Mouse (Mus musculus) E14TG2a.4 (cell line): ENCODE data around the gene C1d.

Experiments
- H3K27me3 ChIP-seq: 2 replicates; pipeline ENCODE4 v1.6.1; 2014; ENCODE audit warnings: low read length, control low read depth; ENCODE audit not compliant: insufficient read depth
- H3K36me3 ChIP-seq: 2 replicates; pipeline ENCODE4 v1.6.1; 2014; ENCODE audit warnings: low read length, control low read depth; ENCODE audit not compliant: insufficient read depth
- H3K4me1 ChIP-seq: replicated peaks from 2 replicates; pipeline ENCODE4 v1.6.1; 2014; ENCODE audit warnings: low read depth, low read length, control low read depth
- H3K4me3 ChIP-seq: replicated peaks from 2 replicates; pipeline ENCODE4 v1.5.1; 2014; ENCODE audit warnings: mild to moderate bottlenecking, low read length
- H3K9me3 ChIP-seq: 2 replicates; pipeline ENCODE4 v1.6.1; 2014; ENCODE audit warnings: low read length, control low read depth
- CTCF ChIP-seq: conservative IDR thresholded peaks from 2 replicates; pipeline ENCODE4 v1.5.1; 2014; ENCODE audit warnings: low read length
- NANOG ChIP-seq: IDR thresholded peaks from 2 replicates; pipeline ENCODE4 v1.6.1; 2014; ENCODE audit warnings: borderline replicate concordance, low read length, mixed read lengths
- POU5F1 ChIP-seq: IDR thresholded peaks from 2 replicates; pipeline ENCODE4 v1.6.1; 2014; ENCODE audit warnings: low read length, borderline replicate concordance

Gene C1d

GRCm38 (mm10) chr11:17307457-17307856 lies 50.1 kb downstream of the C1d start:
- Histone ChIP-seq H3K36me3 (no peaks in the 10 kb centered on the region), H3K9me3 (no peaks in the 10 kb centered on the region), H3K4me3 (no peak overlapping the region), H3K27me3 (no peaks in the 10 kb centered on the region), H3K4me1 (no peaks in the 10 kb centered on the region)
- TF ChIP-seq NANOG (no peak), CTCF (no peak), POU5F1 (no peak)
